Comparison of ENCODE assay signal across 11 mouse cellular contexts in the genomic region with DNA sequence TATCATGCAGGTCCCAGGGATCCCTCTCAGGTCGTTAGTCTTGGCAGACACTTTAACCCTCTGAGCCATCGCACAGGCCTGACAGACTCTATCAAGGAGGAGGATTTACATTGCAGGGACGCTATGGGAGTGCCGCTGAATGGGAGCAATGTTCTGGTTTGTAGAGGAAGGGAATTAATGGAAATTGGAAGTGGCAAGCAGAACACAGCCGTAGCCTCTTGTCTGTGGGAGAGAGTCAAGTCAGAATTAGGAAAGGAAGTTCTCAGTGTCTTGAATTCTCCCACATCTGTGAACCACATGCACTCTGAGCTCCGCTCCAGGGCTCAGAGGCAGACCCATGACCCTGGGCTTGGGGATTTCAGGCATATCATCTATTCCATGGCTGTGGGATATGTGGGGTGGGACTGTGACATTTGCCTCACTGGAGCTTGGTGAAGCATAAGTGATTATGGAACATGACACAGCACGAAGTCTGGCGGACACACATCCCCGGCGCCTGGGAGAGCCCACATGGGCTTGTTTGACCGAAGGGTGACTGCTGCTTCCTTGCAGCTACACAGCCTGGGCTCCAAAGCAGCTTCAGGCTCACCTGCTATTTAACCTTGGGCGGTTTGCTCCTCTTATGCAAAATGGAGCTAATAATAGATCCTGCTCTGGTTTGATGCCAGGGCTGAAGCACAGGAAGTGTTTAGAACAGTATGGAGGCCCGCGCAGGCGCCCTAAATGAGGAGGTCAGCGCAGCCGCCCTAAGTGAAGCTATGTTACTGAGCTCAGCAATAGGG.
A peak's percentile ranks its signal among the peaks of the same experiment; 100 is the strongest.
DNase-seq lines count a peak whose midpoint lies in the region; ATAC-seq and TF ChIP-seq lines count a peak whose summit lies in the region.
"Had no signal": no experiment of that assay in that cellular context is flagged by ENCODE, and none has a peak within 500 bp of the region (broad histone marks: within the 10 kb centered on the region; RNA-seq: fewer than 3 reads in every experiment).

No protein-coding gene starts in this region.

- H3K9ac ChIP-seq in heart, adult 2 months (ENCODE audit: low read depth, low read length) = no peak overlapping the region
- H3K9ac ChIP-seq in limb, embryonic 13.5 days = no peak overlapping the region
- H3K9ac ChIP-seq: lung, embryonic 14.5 days had no signal

- peak; percentile 65; the same call in 1 of the 2 replicates for TF ChIP-seq EP300 in heart, adult 2 months (IDR thresholded peaks at IDR 0.05; ENCODE audit: insufficient read depth, low read depth, low read length)

- WGBS in heart, adult 2 months = 51% methylated on average over 17 of the region's 17 CpGs
- 58% methylated on average over 17 of the region's 17 CpGs for WGBS in limb, embryonic 13.5 days

- no peak overlapping the region for H3K4me2 ChIP-seq in limb, embryonic 13.5 days (replicated peaks)
- H3K4me2 ChIP-seq: lung, embryonic 14.5 days had no signal

- no peaks in the 10 kb centered on the region for H3K27me3 ChIP-seq in testis, adult 2 months (ENCODE audit: control insufficient read depth, insufficient read depth, low read length)
- no peaks in the 10 kb centered on the region for H3K27me3 ChIP-seq in heart, adult 2 months (ENCODE audit: control insufficient read depth, insufficient read depth, low read length)
- no peaks in the 10 kb centered on the region for H3K27me3 ChIP-seq in limb, embryonic 13.5 days

- intact Hi-C loops in heart, adult 2 months (cut with DNase I) = no loop called here
- intact Hi-C loops in left cerebral cortex, postnatal 36 days (cut with DNase I) = no loop called here

- peak overlapping the region; percentile 59 for H3K4me3 ChIP-seq in testis, adult 2 months (ENCODE audit: control insufficient read depth, low read depth, low read length)
- H3K4me3 ChIP-seq in heart, adult 2 months = no peak overlapping the region
- no peak overlapping the region for H3K4me3 ChIP-seq in limb, embryonic 13.5 days

- H3K4me1 ChIP-seq in testis, adult 2 months (ENCODE audit: control insufficient read depth, insufficient read depth, low read length) = peaks cover 7% of the 10 kb centered on the region
- peaks cover 2% of the 10 kb centered on the region; the same call in 1 of the 2 replicates for H3K4me1 ChIP-seq in heart, adult 2 months (ENCODE audit: control insufficient read depth, insufficient read depth, low read length)
- H3K4me1 ChIP-seq in limb, embryonic 13.5 days = peaks cover 17% of the 10 kb centered on the region

- no peaks in the 10 kb centered on the region for H3K79me2 ChIP-seq in heart, adult 2 months (replicated peaks; ENCODE audit: control insufficient read depth, insufficient read depth, low read length)

- H3K36me3 ChIP-seq in testis, adult 2 months (ENCODE audit: control insufficient read depth, insufficient read depth, low read length) = no peaks in the 10 kb centered on the region
- H3K36me3 ChIP-seq in heart, adult 2 months (ENCODE audit: control insufficient read depth, insufficient read depth, low read length) = no peaks in the 10 kb centered on the region
- no peaks in the 10 kb centered on the region for H3K36me3 ChIP-seq in limb, embryonic 13.5 days

- no peak for ATAC-seq in limb, embryonic 13.5 days (ENCODE audit: low FRiP score, low read depth)
- no peak for ATAC-seq in granulocyte monocyte progenitor cell, adult 5-6 weeks (replicated peaks; ENCODE audit: poor library complexity, severe bottlenecking)

- H3K9me3 ChIP-seq in limb, embryonic 13.5 days = no peaks in the 10 kb centered on the region

- H3K27ac ChIP-seq in testis, adult 2 months (ENCODE audit: control insufficient read depth, insufficient read depth, low read depth, low read length) = no peak overlapping the region
- H3K27ac ChIP-seq in heart, adult 2 months = peak overlapping the region; percentile 86
- H3K27ac ChIP-seq in limb, embryonic 13.5 days = 0 out of 2 replicates have a peak overlapping the region, but pooled peaks have one; percentile 10

- no peak for TF ChIP-seq CTCF in testis, adult 2 months (IDR thresholded peaks at IDR 0.05; ENCODE audit: control insufficient read depth, insufficient read depth, insufficient replicate concordance, low read depth, low read length)
- no peak for TF ChIP-seq CTCF in heart, adult 2 months (IDR thresholded peaks at IDR 0.05)

- DNase-seq in testis, postnatal 10 days (ENCODE audit: low spot score) = no peak
- DNase-seq in heart, adult 2 months = peak; percentile 46 to 71
- DNase-seq in left cerebral cortex, postnatal 36 days (ENCODE audit: low spot score in 2 of 2) = no peak
- no peak for DNase-seq in yolk sac, embryonic 10.5 days (ENCODE audit: low spot score)
- no peak for DNase-seq in spleen, adult 12 weeks (ENCODE audit: low spot score)
- DNase-seq: kidney, postnatal 4 days; right cerebral cortex, adult 18-20 months had no signal

- TF ChIP-seq POLR2A in testis, adult 2 months (IDR thresholded peaks at IDR 0.05; ENCODE audit: control insufficient read depth, low read depth, low read length) = no peak
- peak; percentile 65; the same call in 1 of the 2 replicates for TF ChIP-seq POLR2A in heart, adult 2 months (IDR thresholded peaks at IDR 0.05; ENCODE audit: insufficient read depth, low read depth, low read length)

Comparison
In these comparisons a context has a peak if more than half of its experiments do, and no peak if none do; other contexts are left out.
1. DNase-seq: peak in heart, adult 2 months (2 of 2); none in testis, postnatal 10 days (single experiment), left cerebral cortex, postnatal 36 days (0 of 2), yolk sac, embryonic 10.5 days (single experiment) and spleen, adult 12 weeks (single experiment).